Mouse (Mus musculus): Measurements from ENCODE around the gene Bicc1.

Bicc1 gene

DNA sequence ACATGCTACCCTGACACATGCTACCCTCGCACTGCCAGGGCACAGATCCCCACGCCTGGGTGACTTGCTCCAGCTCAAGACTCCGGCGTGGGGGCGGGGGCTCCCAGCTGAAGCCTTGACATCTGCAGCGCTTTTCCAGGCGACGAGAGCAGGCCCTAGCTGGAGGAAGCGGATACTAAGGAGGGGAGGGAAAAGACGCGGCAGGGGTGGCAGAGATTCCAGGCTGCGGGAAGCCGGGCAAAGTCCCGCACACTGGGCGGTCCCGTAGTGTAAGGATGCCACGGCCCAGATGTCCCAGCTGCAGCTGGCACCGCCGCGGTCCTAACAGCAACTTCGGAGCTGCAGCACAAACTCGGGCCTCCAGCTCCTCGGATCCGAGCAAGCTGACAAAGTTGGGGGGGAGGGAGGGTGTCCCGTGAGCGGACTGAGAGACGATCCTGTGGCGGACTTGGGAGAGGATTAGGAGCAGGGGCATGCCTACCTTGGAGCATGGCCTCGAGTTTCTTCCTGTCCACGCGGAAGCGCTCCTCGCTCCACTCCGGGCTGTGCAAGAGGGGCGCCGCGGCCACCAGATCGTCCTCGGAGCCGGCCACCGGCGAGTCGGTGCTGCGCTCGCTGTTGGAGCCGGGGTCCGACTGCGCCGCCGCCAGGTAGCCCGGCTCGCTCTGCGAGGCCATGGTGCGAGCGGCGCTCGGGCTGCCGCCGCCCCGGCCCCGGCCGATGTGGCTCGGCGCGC, 392 bp downstream of the Bicc1 start:
- WGBS = under 1% methylated on average over 64 of the region's 65 CpGs

DNA sequence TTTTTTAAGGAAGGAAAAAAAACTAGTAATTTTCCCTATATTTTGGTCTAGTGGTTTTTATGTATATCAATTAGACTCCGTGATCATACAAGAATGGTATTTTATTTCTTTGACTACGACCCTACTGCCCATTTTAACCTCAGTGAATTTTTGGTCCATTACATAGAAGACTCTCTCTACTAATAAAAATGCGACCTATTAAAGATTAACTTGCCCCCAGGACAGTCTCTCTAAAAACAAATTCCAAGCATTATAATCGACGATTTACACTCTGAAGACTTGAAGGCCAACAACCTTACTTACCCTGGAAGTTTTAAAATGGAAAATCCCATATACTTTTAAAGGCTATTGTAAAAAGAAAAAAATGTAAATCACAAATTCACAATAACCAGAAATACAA, 2.9 kb downstream of the Bicc1 start:
- 93% methylated on average over 5 of the region's 5 CpGs for WGBS

GRCm38 (mm10) chr10:71153610-71154009, 5.9 kb downstream of the Bicc1 start:
- WGBS = 95% methylated on average over 6 of the region's 6 CpGs

GRCm38 (mm10) chr10:71153138-71153537, 6.4 kb downstream of the Bicc1 start:
- WGBS = 89% methylated on average over 1 of the region's 1 CpGs

DNA sequence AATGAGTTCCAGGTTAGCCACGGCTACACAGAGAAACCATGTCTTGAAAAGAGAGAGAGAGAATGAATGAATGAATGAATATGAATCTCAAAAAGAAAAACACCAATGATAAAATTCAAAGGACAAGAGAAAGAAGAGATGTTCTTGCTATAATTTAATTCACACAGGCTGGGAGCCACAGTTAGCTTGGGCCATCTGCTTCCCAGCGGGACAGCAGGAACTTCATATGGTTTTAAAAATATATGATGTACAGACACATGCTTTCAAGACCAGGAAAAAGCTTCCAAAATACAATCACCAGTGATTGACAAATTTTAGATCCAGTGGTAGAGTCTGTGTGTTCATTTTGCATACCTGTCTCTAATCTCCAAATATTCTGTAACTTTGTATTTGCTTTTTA, 9.0 kb downstream of the Bicc1 start:
- WGBS = 64% methylated on average over 2 of the region's 2 CpGs

- 73% methylated on average over 5 of the region's 5 CpGs for WGBS
These were observed 10.4 kb downstream of the Bicc1 start for GRCm38 (mm10) chr10:71148951-71149603.

DNA sequence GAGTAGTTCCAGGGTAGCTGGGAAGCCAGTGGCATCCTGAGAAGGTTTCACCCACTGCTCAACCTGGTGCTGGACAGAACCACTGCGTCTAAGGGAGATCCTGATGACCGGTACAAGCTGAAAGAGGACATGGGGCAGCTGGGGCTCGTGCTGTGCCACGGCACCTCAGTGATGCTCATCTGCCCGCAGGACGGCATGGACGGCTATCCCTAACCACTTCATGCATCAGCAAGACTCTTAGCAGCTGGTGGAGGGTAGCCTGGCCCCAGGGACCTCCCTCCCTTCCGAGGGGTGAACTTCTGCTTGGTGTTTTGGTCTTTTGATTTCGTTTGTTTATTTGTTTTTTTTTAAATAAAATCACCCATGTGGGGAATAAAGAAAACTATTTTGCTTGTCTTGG, 11.3 kb downstream of the Bicc1 start:
- 94% methylated on average over 9 of the region's 9 CpGs for WGBS

DNA sequence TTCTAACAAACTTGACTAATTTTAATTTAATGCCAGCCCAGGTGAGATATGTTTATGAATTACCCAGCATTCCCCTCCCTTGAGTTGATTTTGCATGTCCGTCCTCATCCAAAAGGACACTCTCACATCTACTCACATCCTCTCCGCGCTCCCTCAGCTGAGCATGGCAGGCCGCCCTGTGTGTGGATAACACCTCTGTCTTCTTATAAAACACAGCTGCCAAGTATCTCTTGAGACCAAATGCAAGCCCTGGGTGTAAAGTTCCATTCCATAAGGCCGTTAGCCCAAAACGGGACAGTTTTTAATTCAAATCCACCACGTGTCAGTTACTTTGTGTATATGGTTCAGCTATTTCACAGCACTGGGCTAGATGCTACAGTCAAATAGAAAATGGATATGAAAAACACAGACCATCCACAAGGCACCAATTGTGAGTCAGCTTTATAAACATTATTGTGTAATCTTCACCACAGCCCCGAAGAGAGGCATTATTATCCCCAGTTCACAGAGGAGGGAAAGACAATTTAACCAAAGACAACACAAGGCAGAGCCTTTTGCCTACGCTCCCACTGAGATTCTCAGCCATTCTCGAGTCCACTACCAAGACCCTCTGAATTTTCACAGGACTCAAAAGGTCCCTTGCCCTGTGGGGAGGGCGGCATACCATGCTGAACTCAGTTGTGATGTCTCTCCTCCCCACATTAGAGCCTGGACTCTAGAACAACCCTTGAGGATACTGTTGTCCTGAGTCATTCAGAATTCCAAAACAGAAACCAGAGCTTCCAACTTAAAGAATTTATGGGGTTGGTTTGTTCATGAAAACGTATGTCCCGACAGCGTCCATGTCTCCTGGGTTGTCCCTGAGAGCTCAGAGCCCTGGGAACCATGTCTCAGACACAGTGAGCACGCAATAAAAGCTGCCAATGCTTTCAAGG, 12.6 kb downstream of the Bicc1 start:
- 71% methylated on average over 15 of the region's 15 CpGs for WGBS

DNA sequence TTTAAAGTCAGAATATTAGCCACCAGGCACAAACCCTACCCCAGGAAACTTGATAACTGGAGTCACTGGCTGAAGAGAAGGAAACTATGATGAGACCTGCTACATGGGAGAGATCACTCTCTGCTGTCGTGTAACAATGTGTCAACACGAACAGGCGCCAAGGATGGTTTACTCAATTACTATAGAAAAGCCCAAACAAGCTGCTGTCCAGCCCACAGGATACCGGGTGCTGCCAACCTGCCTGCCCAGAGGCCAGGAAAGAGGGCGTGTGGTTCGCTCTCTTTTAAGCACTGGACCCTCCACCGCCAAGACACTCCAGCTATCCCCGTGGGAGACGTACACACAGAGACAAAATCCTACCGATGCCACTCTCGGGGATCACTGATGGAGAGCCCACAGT, 13.7 kb downstream of the Bicc1 start:
- 68% methylated on average over 11 of the region's 11 CpGs for WGBS

- 84% methylated on average over 4 of the region's 4 CpGs for WGBS
These were observed 15.3 kb downstream of the Bicc1 start for GRCm38 (mm10) chr10:71144191-71144590.

- 93% methylated on average over 2 of the region's 2 CpGs for WGBS
These were observed 16.9 kb downstream of the Bicc1 start for GRCm38 (mm10) chr10:71142568-71142967.

DNA sequence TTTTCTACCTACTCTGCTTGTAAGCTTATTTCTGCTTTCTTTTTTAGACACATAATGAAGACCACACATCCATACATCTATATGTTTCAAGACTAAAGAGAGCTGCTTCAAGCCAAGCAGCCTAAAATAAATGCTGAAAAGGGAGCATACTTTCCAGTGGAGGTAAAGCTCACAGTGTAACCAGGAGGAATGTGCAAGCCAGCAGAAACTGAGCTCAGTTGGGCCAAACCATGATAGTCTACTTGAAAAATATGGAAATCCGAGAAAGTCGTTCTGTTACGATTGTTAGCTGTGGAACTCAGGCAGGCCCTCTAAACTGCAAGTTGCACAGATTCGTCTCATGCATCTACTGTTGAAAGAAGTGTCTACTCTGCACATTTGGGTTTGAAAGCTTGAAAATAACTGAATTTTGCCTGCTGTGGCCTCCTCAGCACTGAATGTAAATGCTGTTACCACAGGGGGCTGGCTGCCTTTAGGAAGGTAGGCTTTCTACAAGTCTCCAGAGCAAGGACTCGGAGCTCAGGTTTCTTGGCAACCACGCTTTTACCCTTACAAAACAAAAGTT, 19.1 kb downstream of the Bicc1 start:
- 86% methylated on average over 6 of the region's 6 CpGs for WGBS

DNA sequence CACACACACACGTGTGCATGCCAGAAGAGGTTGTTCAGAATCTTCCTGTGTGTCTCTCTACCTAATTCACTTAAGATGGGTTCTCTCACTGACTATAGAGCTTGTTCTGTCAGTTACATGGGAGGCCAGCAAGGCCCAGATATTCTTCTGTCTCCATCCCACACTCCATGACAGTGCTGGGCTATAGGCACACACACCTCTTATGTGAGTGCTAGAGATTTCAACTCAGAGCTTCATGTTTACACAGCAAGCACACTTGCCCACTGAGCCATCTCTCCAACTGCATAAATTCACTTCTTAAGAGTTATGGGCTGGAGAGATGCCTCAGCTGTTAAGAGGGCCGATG, 20.7 kb downstream of the Bicc1 start:
- WGBS = 86% methylated on average over 2 of the region's 2 CpGs

GRCm38 (mm10) chr10:71138132-71138851, 21.2 kb downstream of the Bicc1 start:
- 77% methylated on average over 14 of the region's 14 CpGs for WGBS

- WGBS = 96% methylated on average over 9 of the region's 9 CpGs
These were observed 21.9 kb downstream of the Bicc1 start for GRCm38 (mm10) chr10:71137606-71138005.

DNA sequence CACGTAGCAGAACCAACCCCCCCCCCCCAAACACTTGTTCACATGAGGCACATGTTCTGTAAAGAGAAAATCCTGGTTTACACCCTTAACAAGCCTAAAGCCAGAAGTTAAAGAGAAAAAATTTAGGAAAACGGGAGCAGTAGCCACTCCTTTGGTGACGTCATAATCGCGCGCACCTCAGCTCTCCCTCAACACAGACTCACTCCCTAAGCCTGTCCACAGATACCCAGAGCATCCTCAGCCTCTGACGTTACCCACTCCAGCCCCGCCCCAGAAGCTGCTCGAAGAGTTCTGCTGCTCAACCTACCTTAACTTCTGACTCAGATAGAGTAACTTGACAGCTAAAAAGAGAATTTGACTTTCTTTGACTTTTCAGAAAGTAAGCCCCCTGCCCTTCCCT, 28.2 kb downstream of the Bicc1 start:
- 78% methylated on average over 9 of the region's 9 CpGs for WGBS

DNA sequence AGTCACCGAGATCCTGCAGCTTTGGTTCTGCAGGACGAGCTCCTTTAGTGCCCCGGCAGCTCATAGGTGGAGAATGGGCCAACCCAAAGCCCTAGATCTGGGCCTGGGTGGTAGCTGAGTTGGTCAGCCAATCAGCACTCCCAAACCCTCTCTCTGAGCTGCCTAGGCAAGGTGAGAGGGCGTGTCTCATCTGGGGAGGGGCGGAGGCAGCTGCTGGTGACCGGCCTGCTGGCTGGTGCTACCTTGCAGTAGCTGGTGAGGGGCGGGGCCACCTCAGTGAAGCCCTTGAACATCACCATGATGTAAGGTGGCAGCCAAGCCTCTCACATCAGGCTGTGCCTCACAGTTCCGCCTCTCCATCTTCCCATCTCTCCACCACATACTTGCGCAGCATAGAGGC, 29.2 kb downstream of the Bicc1 start:
- 73% methylated on average over 9 of the region's 9 CpGs for WGBS

GRCm38 (mm10) chr10:71127951-71128331, 31.6 kb downstream of the Bicc1 start:
- 77% methylated on average over 8 of the region's 8 CpGs for WGBS

DNA sequence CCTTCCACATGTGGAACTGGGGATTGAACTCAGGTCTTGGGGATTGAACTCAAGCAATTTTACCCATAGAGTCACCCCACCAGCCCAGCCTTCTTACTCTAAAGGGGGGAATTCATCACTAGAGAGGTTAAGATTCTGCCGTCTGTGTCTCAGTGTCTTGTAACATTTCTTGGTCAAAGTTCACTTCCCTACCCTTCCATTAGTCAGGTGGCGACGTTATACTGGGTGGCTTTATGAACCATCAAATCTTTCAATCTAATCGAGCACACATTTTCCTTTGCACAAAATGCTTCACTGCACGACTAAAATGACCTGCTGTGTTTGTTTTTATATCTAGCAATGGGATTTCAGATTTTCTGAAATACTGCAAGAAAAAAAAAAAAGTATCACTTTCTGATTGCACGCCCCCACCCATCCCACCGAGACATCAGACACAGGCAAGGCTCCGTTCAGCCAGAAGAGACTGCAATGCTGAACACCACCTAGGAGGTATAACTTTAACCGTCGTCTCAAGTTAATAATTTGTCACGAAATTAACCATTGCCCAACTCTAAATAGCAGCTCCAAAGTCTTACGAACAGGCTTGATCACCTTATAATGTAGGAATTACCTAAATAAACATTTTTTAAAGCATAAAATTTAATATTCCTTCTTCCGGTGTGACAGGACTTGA, 32.1 kb downstream of the Bicc1 start:
- 88% methylated on average over 13 of the region's 13 CpGs for WGBS

GRCm38 (mm10) chr10:71123974-71124373, 35.5 kb downstream of the Bicc1 start:
- WGBS = 64% methylated on average over 3 of the region's 3 CpGs

- 78% methylated on average over 4 of the region's 4 CpGs for WGBS
These were observed 36.1 kb downstream of the Bicc1 start for GRCm38 (mm10) chr10:71123395-71123794.
